Mouse (Mus musculus) MEL-GATA-1-ER (cell line): ENCODE measurements at regions not wholly inside any gene's neighbourhood (a gene's known extent, or its start where the extent isn't known, plus 50 kb on each side); places are given as distances from the start of the nearest gene placed in this dataset.
A peak's percentile ranks its signal among the peaks of the same experiment; 100 is the strongest.

Source experiments
- DNase-seq: peaks from one replicate; pipeline ENCODE4 v3.0.0-alpha.2; 2012; ENCODE audit warnings: low read depth; ENCODE audit errors: extremely low read depth

DNA sequence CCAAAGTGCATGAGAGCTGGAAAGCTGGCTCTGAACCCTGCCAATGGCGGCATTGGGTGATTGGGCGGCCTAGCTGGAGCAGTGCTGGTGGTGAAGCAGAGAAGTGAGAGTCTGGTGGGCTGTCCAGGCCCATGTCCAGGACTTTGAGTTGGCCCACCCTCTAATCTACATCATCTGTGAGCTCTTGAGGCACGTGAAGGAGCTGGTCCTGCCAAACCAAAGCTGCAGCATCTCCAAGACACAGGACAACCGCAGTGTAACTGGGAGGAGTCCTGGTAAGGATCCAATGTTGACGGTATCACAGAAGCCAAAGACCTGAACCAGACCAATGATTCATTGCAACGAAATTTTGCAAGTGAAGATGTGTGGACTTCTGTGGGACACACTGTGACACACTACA, 231.4 kb upstream of the Gm6657 start:
- DNase-seq, result no peak

DNA sequence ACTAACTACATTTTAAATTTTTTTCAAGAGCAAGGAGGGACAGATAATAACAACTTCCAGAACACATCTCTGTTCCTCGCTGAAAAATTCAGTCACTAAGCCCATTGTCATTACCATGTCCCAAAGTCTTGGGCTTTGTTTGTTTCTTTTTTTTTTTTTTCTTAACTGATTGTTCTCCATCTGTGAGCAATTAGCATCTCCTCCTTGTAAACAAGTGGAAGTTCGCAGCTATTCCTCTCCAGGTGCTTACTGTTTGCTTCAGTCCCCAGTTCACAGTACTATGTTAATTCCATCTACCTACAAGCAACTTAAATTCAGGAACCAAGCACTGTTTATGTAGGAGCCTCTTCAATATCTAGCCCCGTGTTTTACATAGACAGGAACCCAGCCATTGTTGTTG, 225.5 kb upstream of the Gm6657 start:
- DNase-seq, result no peak

- DNase-seq, result no peak
These were observed 224.0 kb upstream of the Gm6657 start for GRCm38 (mm10) chr12:77970026-77970425.

DNA sequence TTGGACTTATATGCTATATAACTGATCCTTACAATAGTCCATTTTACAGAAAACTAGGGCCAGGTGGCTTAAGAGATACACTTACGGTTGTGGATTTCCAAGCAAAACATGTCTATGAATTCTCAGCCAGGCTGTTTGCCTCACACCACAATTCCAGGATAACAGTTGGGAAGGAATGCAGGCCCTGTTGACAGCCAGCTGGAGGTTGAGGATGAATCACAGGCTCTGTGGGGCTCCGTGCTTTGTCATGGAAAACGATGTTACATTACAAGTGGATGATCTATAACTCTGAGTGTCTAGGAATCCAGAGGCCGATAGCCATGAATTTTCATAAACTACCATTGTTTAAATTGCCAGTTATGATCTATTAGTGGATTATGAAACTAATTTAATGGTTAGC, 221.9 kb upstream of the Gm6657 start:
- no peak for DNase-seq

GRCm38 (mm10) chr12:77976952-77977351, 217.1 kb upstream of the Gm6657 start:
- no peak for DNase-seq

DNA sequence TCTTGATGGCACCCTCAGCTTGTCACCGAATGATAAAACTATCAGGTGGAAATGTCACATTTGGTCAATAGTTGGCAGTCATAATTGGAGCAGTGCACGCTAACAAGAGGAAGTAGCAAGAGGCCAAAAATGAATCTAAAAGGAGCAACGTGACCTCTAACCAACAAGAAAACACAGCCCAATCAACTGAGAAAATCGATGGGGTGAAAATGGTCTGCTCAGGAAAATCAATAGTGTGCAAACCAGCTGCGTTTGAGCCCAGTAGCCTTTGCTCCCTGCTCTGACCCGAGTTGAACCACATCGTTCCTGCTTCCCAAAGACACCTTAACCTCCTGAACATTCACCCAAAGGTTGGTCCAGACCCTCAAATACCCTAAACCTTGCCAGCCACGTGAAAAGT, 207.3 kb upstream of the Gm6657 start:
- no peak for DNase-seq

- no peak for DNase-seq
These were observed 204.3 kb upstream of the Gm6657 start for GRCm38 (mm10) chr12:77989766-77990165.

DNA sequence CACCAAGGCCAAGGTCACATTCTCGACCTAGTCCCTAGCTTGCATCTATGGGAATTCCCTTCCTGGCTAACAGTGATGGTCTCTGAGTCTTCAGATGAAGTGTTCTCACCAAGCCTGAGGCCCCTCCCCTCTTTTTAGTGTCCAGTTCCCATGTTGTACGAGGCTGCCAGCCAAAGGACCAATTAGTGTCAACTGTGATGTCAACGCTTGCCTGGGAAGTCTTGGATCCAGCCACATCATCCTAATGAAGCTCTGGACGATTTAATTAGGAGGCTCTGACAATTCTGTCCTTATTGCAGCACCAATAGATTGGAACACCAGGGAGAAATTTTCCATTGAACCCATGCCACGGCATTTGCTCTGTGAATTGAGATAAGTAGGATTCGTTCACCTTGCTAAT, 202.4 kb upstream of the Gm6657 start:
- no peak for DNase-seq

GRCm38 (mm10) chr12:77994176-77994575, 199.9 kb upstream of the Gm6657 start:
- no peak for DNase-seq

- DNase-seq, result no peak
These were observed 196.1 kb upstream of the Gm6657 start for GRCm38 (mm10) chr12:77997916-77998315.

DNA sequence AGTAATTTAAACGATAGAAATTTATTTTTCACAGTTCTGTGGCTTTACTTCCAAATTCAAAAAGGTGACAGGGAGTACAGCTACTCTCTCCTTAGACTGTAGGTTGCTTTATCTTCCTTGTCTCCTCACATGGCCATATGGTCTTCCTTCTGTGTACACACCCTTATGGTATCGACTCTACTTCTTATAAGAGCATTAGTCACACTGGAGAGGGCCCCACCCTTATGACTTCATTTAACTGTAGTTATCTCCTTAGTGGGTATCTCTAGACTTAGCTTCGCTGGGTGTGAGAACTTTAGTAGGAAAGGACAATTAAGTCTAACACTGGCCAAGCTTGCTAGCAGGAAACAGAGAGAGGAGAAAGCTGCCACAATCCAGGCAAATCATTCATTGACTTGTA, 193.6 kb upstream of the Gm6657 start:
- DNase-seq, result no peak

- no peak for DNase-seq
These were observed 192.2 kb upstream of the Gm6657 start for GRCm38 (mm10) chr12:78001846-78002245.

DNA sequence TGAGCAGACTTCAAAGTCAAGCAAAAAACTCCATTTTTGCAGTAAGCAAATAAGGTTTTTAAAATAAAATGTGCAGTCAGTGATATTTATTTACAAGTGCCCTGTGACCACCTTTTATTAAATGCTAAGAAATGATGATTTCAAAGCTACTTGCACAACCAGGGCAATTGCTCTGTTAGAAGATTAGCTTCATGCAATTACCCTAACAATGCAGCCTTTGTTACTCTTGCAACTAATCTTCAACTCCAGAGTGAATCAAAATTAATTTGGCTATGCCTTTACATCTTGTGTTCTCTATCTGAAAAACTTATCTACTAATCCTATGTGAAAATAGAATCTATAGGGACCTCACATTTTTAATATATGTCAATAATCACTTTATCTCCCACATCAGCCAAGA, 160.3 kb upstream of the Gm6657 start:
- DNase-seq, result no peak

DNA sequence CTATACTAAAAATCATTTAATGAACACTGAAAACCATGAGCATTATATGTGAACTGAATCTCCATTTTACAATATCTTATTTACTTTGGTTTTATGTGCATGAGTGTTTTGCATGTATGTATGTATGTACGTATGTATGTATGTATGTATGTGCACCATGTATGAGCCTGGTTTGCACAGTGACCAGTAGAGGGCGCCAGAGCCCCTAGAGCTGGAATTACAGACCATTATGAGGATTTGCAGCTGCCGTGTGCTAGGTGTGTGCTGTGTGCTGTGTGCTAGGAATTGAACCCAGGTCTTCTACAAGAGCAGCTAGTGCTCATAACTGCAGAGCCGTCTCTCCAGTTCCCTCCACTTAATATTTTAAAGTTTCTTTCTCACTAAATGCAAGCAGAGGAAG, 147.5 kb upstream of the Gm6657 start:
- no peak for DNase-seq

DNA sequence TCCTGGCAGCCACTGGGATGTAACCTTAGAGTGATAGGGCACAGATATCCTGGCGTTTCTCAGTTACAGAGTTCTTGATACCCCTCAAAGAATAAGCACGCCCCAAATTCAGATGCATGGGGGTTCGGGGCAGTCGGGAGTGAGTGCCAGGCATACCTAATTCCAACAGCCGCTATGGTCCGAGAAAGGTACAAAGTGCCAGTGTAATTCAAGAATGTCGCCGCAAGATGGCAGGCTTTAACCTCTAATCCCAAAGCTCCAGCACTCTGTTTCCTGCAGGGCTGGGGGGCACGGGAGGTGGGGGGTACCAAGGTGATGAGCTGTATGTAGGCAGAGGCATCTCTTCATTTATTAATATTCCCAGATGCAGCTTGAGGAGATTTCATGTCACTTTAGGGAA, 138.1 kb upstream of the Gm6657 start:
- no peak for DNase-seq

DNA sequence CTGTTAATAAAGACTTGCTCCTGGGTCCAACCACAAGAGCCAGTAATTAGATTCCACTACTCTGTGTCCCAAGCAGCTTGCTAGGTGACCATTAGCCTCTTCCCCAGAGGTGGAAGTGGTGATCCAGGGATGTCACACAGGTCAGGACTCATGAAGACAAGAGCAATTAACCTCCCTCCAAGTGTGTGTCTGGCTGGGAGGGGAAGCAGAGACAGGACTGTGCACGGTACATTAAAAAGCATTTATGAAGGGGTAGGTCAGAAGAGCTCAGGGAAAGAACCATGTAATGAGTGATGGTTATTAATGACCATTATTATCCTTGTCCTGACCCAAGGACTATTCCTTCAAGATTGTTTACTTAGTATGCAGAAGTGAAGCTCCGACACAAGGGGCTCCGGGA, 136.9 kb upstream of the Gm6657 start:
- no peak for DNase-seq

- no peak for DNase-seq
These were observed 134.1 kb upstream of the Gm6657 start for GRCm38 (mm10) chr12:78059965-78060364.

GRCm38 (mm10) chr12:78066024-78066423, 128.0 kb upstream of the Gm6657 start:
- no peak for DNase-seq

DNA sequence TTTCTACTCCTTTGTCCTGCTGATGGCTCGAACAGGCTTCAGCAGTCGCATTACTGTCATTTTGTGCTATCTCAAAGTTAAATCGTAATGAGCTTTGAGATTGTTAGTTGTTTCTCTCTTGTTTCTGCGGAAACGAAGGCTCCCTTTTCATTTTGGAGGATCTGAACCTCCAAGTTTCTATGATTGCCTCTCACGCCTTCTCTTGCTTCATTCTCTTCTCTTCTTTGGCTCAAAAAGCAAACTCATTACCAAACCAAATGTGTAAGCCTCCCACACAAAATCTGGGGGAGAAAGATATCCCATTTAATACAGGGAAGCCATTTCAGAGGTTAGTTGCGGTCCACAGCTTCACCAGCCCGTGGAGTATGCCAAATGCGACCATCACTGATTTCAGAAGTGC, 121.1 kb upstream of the Gm6657 start:
- DNase-seq, result no peak

- DNase-seq, result no peak
These were observed 119.7 kb upstream of the Gm6657 start for GRCm38 (mm10) chr12:78074290-78074802.

DNA sequence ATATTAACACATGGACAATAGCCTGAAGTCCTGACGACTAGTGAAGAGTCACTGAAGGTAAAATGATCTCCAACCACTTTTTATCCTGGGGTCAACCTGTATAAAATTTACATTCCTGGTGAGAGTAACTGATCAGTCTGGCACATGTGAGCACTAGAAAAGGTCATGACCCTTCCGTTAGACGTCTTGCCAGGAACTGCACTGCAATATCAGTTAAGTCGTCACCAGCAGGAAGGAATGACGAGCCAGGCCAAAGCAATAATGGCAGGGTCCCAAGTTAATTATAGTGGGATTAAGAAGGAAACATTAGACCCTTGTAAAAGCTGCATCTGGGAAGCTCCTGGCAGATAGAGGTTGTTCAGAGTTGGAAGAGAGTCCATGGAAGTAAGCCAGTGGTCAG, 116.8 kb upstream of the Gm6657 start:
- DNase-seq, result no peak

DNA sequence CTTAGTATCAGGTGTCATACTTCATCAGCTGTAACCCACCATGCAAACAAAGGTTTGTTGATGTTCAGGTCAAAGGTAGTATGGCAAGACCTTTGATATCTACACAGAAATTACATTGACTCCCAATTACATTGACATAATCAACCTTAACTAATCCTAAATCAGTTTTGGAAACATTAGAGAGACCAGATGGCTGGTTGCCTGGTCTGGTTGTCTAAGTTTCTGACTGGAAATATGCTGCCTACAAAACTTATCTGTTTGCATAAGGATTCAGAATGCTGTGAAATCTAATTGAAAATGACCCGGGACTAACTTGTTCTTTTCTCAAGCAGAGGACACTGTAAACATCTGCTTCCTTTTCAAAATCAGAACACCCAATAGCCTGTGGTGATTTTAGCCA, 111.9 kb upstream of the Gm6657 start:
- DNase-seq, result no peak

DNA sequence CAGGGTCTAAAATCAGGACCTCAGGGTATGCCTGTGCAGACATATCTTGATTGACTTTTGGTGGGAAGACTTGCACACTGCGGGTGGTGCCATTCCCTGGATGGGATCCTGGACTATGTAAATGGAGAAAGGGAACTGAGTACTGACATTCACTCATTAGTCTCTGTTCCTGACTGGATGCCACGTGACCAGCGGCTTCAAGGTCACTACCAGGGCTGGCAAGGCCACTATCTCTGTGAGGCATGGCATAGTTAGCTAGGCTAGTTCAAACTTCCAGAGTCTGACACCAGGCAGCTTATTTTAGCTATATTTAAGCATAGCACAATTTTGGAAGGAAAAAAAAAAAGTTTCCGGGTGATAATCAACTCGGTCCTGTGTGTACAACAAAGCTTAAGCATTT, 108.0 kb upstream of the Gm6657 start:
- no peak for DNase-seq

GRCm38 (mm10) chr12:78087921-78088320, 106.1 kb upstream of the Gm6657 start:
- DNase-seq, result peak; percentile 26
